Comparison of ENCODE assay signal across 20 mouse cellular contexts in the genomic region with DNA sequence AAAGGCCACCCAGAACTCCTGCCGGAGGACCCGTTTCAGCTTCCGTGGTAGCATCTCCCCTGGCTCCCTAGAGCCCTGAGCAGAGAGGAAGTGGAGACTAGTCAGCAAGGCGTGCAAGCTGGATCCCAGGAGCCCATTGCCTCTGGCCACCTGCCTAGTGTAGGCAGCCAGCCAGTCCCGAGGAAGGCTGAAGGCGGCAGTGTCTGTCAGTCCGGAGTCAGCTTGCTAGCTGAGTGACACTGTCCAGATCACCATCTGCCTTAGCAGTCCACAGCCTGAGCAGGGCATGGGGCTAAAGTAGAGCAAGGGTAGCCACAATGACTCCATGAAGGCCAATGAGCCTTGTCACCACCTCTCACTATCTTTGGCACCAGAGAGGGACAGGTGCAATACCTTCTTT. TPM values are rescaled to one million over a fixed set of nuclear protein-coding genes. Genes with fewer than 3 reads are reported as not detected.
DNase-seq lines count a peak whose midpoint lies in the region; ATAC-seq and TF ChIP-seq lines count a peak whose summit lies in the region.
"Had no signal": no experiment of that assay in that cellular context is flagged by ENCODE, and none has a peak within 500 bp of the region (broad histone marks: within the 10 kb centered on the region; RNA-seq: fewer than 3 reads in every experiment).

No protein-coding gene starts in this region.

- DNase-seq in cerebellum, adult 2 months, result peak; percentile 30 to 35
- DNase-seq in Muller cell, postnatal 12 days (ENCODE audit: inconsistent ontology term), result peak; percentile 9
- peak; percentile 30 for DNase-seq in gastrocnemius, postnatal 14 days
- no peak for DNase-seq in retina, postnatal 1 day
- DNase-seq: kidney, adult 18-20 months; midbrain, embryonic 14.5 days; right cerebral cortex, postnatal 14 days had no signal

- H3K9me3 ChIP-seq in heart, embryonic 15.5 days (replicated peaks), result no peaks in the 10 kb centered on the region
- H3K9me3 ChIP-seq in intestine, postnatal 0 days (ENCODE audit: control insufficient read depth), result no peaks in the 10 kb centered on the region
- H3K9me3 ChIP-seq: G1E; limb, embryonic 15.5 days; lung, embryonic 15.5 days had no signal

- no peak for TF ChIP-seq CTCF in cerebellum, adult 2 months (IDR thresholded peaks at IDR 0.05; ENCODE audit: borderline replicate concordance, insufficient read depth, low read depth, low read length)
- TF ChIP-seq CTCF in intestine, postnatal 0 days (IDR thresholded peaks at IDR 0.05; ENCODE audit: low read depth), result no peak

- no peak overlapping the region for H3K4me3 ChIP-seq in cerebellum, adult 2 months (replicated peaks; ENCODE audit: insufficient read depth, low read depth, low read length)
- H3K4me3 ChIP-seq in heart, embryonic 15.5 days, result no peak overlapping the region
- no peak overlapping the region for H3K4me3 ChIP-seq in intestine, postnatal 0 days (ENCODE audit: low read depth, low read length)
- H3K4me3 ChIP-seq: erythroblast, embryonic 14.5 days; limb, embryonic 15.5 days; lung, embryonic 15.5 days had no signal

- no peak overlapping the region; the same call in 1 of the 2 replicates for H3K4me2 ChIP-seq in heart, embryonic 15.5 days
- no peak overlapping the region for H3K4me2 ChIP-seq in intestine, postnatal 0 days (replicated peaks; ENCODE audit: low read depth)
- H3K4me2 ChIP-seq: limb, embryonic 15.5 days; lung, embryonic 15.5 days had no signal

- H3K4me1 ChIP-seq in cerebellum, adult 2 months (ENCODE audit: control insufficient read depth, insufficient read depth, low read length), result peaks cover 6% of the 10 kb centered on the region; the same call in 1 of the 2 replicates
- peaks cover 16% of the 10 kb centered on the region for H3K4me1 ChIP-seq in heart, embryonic 15.5 days (replicated peaks)
- no peaks in the 10 kb centered on the region for H3K4me1 ChIP-seq in intestine, postnatal 0 days (replicated peaks; ENCODE audit: control insufficient read depth, insufficient read depth, low read length)
- H3K4me1 ChIP-seq: limb, embryonic 15.5 days; lung, embryonic 15.5 days had no signal

- no peaks in the 10 kb centered on the region for H3K27me3 ChIP-seq in cerebellum, adult 2 months (ENCODE audit: control insufficient read depth, insufficient read depth, low read length)
- H3K27me3 ChIP-seq in heart, embryonic 15.5 days, result no peaks in the 10 kb centered on the region
- H3K27me3 ChIP-seq in intestine, postnatal 0 days (replicated peaks; ENCODE audit: control insufficient read depth, insufficient read depth, low read length), result no peaks in the 10 kb centered on the region
- H3K27me3 ChIP-seq: limb, embryonic 15.5 days; lung, embryonic 15.5 days had no signal

- H3K36me3 ChIP-seq in heart, embryonic 15.5 days, result no peaks in the 10 kb centered on the region
- H3K36me3 ChIP-seq in intestine, postnatal 0 days (ENCODE audit: control insufficient read depth, insufficient read depth), result no peaks in the 10 kb centered on the region
- H3K36me3 ChIP-seq: G1E; limb, embryonic 15.5 days; lung, embryonic 15.5 days had no signal

- no peak overlapping the region for H3K9ac ChIP-seq in heart, embryonic 15.5 days
- H3K9ac ChIP-seq in intestine, postnatal 0 days (ENCODE audit: low read depth, low read length), result no peak overlapping the region
- H3K9ac ChIP-seq: limb, embryonic 15.5 days; lung, embryonic 15.5 days had no signal

- no peak for ATAC-seq in cerebellum, adult (ENCODE audit: insufficient number of reproducible peaks, low FRiP score, low TSS enrichment)
- ATAC-seq in heart, embryonic 15.5 days (replicated peaks; ENCODE audit: insufficient number of reproducible peaks, insufficient read depth, low FRiP score, low read depth), result peak; percentile 91
- ATAC-seq in megakaryocyte progenitor cell, adult 5-6 weeks (replicated peaks; ENCODE audit: poor library complexity), result no peak
- no peak for ATAC-seq in intestine, postnatal 0 days

- TF ChIP-seq POLR2A in cerebellum, adult 2 months (IDR thresholded peaks at IDR 0.05; ENCODE audit: borderline replicate concordance, insufficient read depth, low read length), result no peak

- no peak overlapping the region for H3K27ac ChIP-seq in cerebellum, adult 2 months (ENCODE audit: insufficient read depth, low read length)
- H3K27ac ChIP-seq in heart, embryonic 15.5 days, result peak overlapping the region; percentile 31; the same call in 1 of the 2 replicates
- H3K27ac ChIP-seq in intestine, postnatal 0 days (ENCODE audit: low read depth, low read length), result no peak overlapping the region
- H3K27ac ChIP-seq: limb, embryonic 15.5 days; lung, embryonic 15.5 days had no signal

- intact Hi-C loops in gastrocnemius, postnatal 14 days (cut with DNase I; ENCODE audit: low total_unique reads), result no loop called here

- 5% methylated on average over 7 of the region's 7 CpGs for WGBS in cerebellum, adult 2 months
- WGBS in heart, embryonic 15.5 days, result 17% methylated on average over 7 of the region's 7 CpGs
- WGBS in intestine, postnatal 0 days, result 52% methylated on average over 7 of the region's 7 CpGs

RNA-seq across cellular contexts. Expression of gene Lrrc3, which starts 10.3 kb away (rescaled TPM):
- 1.5 and 1.8 TPM in 2 replicates for polyA plus RNA-seq in cerebellum, adult 2 months (2012; rRNA removed)
- total RNA-seq in gastrocnemius, postnatal 14 days (2021), result under 1 TPM; 0.33 to 0.41 TPM
- 1.1 and 2.2 TPM in 2 replicates for polyA plus RNA-seq in heart, embryonic 15.5 days (2015; fragmentation: Nextera tagmentation; extraction: Ambion mirVana)
- total RNA-seq in megakaryocyte progenitor cell, adult 5-6 weeks (2015), result 0.12 TPM in 1 of 2 replicates, not detected in the other
- not detected in 2 replicates for total RNA-seq in megakaryocyte progenitor cell, adult 5-6 weeks (2017)
- 2.1 TPM in 2 replicates for polyA plus RNA-seq in intestine, postnatal 0 days (2015; fragmentation: Nextera tagmentation; extraction: Ambion mirVana)
- polyA plus RNA-seq: G1E had no signal

RNA-seq across cellular contexts. Expression of gene Gm3285, which starts 50.8 kb away (rescaled TPM):
- polyA plus RNA-seq in cerebellum, adult 2 months (2012; rRNA removed), result not detected in 2 replicates
- not detected for total RNA-seq in gastrocnemius, postnatal 14 days (2021)
- not detected in 2 replicates for polyA plus RNA-seq in heart, embryonic 15.5 days (2015; fragmentation: Nextera tagmentation; extraction: Ambion mirVana)
- total RNA-seq in megakaryocyte progenitor cell, adult 5-6 weeks (2015), result not detected in 2 replicates
- not detected in 2 replicates for total RNA-seq in megakaryocyte progenitor cell, adult 5-6 weeks (2017)
- not detected in 2 replicates for polyA plus RNA-seq in intestine, postnatal 0 days (2015; fragmentation: Nextera tagmentation; extraction: Ambion mirVana)
- total RNA-seq: adrenal gland, adult 18-20 months; G1E; gastrocnemius, adult 8-10 months; layer of hippocampus, postnatal 14 days had no signal
- polyA plus RNA-seq: erythroblast, embryonic 14.5 days; G1E; limb, embryonic 15.5 days; lung, embryonic 15.5 days; midbrain, embryonic 14.5 days; neural tube, embryonic 14.5 days; testis, adult 2 months had no signal

RNA-seq across cellular contexts. Expression of gene Trpm2, which starts 57.8 kb away (rescaled TPM):
- polyA plus RNA-seq in cerebellum, adult 2 months (2012; rRNA removed), result 29.8 and 32.5 TPM in 2 replicates
- total RNA-seq in gastrocnemius, postnatal 14 days (2021), result under 1 TPM; 0.04 to 0.33 TPM
- 0.34 and 2.5 TPM in 2 replicates for polyA plus RNA-seq in heart, embryonic 15.5 days (2015; fragmentation: Nextera tagmentation; extraction: Ambion mirVana)
- 2.7 and 5.1 TPM in 2 replicates for total RNA-seq in megakaryocyte progenitor cell, adult 5-6 weeks (2015)
- total RNA-seq in megakaryocyte progenitor cell, adult 5-6 weeks (2017), result 1.4 and 2.9 TPM in 2 replicates
- 0.66 and 1.1 TPM in 2 replicates for polyA plus RNA-seq in intestine, postnatal 0 days (2015; fragmentation: Nextera tagmentation; extraction: Ambion mirVana)

RNA-seq across cellular contexts. Expression of gene Gm10318, which starts 59.9 kb away (rescaled TPM):
- polyA plus RNA-seq in cerebellum, adult 2 months (2012; rRNA removed), result not detected in 2 replicates
- total RNA-seq in gastrocnemius, postnatal 14 days (2021), result not detected
- polyA plus RNA-seq in heart, embryonic 15.5 days (2015; fragmentation: Nextera tagmentation; extraction: Ambion mirVana), result not detected in 2 replicates
- total RNA-seq in megakaryocyte progenitor cell, adult 5-6 weeks (2015), result not detected in 2 replicates
- total RNA-seq in megakaryocyte progenitor cell, adult 5-6 weeks (2017), result not detected in 2 replicates
- not detected in 2 replicates for polyA plus RNA-seq in intestine, postnatal 0 days (2015; fragmentation: Nextera tagmentation; extraction: Ambion mirVana)
- total RNA-seq: adrenal gland, adult 18-20 months; G1E; gastrocnemius, adult 8-10 months; layer of hippocampus, postnatal 14 days had no signal
- polyA plus RNA-seq: erythroblast, embryonic 14.5 days; G1E; limb, embryonic 15.5 days; lung, embryonic 15.5 days; midbrain, embryonic 14.5 days; neural tube, embryonic 14.5 days; testis, adult 2 months had no signal
